Mouse (Mus musculus) heart, embryonic 15.5 days (tissue): Measurements from ENCODE around the gene Naaladl2. TPM values are rescaled to one million over a fixed set of nuclear protein-coding genes. Genes with fewer than 3 reads are reported as not detected.
"Not testable (repeated sequence)": the region's sequence is repeated elsewhere in the genome, so short reads cannot be mapped to it uniquely, and the experiment has no call there.

Source experiments
- ATAC-seq: fragments of 200-750 bp; cut with Nextera tagmentation; replicated peaks from 2 replicates; pipeline ENCODE4 v1.8.0; 2017; ENCODE audit warnings: low read depth, moderate TSS enrichment; ENCODE audit not compliant: insufficient number of reproducible peaks, insufficient read depth, low FRiP score
- H3K27ac ChIP-seq: fragments of 300-500 bp; sonication (generic); 2 replicates; pipeline ENCODE4 v1.5.1; 2015; ENCODE audit warnings: mild to moderate bottlenecking, inconsistent platforms
- H3K27me3 ChIP-seq: fragments of 300-500 bp; sonication (generic); 2 replicates; pipeline ENCODE4 v1.6.1; 2015; ENCODE audit warnings: inconsistent platforms
- H3K36me3 ChIP-seq: fragments of 300-500 bp; sonication (generic); 2 replicates; pipeline ENCODE4 v1.6.1; 2015; ENCODE audit warnings: mild to moderate bottlenecking, inconsistent platforms
- H3K4me1 ChIP-seq: fragments of 300-500 bp; sonication (generic); replicated peaks from 2 replicates; pipeline ENCODE4 v1.6.1; 2015; ENCODE audit warnings: inconsistent platforms
- H3K4me2 ChIP-seq: fragments of 300-500 bp; sonication (generic); 2 replicates; pipeline ENCODE4 v1.6.1; 2015; ENCODE audit warnings: inconsistent platforms, mild to moderate bottlenecking, moderate library complexity
- H3K4me3 ChIP-seq: fragments of 300-500 bp; sonication (generic); 2 replicates; pipeline ENCODE4 v1.5.1; 2015; ENCODE audit warnings: mild to moderate bottlenecking, inconsistent platforms
- H3K9ac ChIP-seq: fragments of 300-500 bp; sonication (generic); 2 replicates; pipeline ENCODE4 v1.6.1; 2015; ENCODE audit warnings: mild to moderate bottlenecking, inconsistent platforms
- H3K9me3 ChIP-seq: fragments of 300-500 bp; sonication (generic); replicated peaks from 2 replicates; pipeline ENCODE4 v1.6.1; 2016; ENCODE audit warnings: inconsistent platforms
- WGBS: fragments of 180-500 bp; shearing (Covaris S2); methylation state at CpG from one replicate; pipeline ENCODE4 v1.1.7; 2015; ENCODE audit warnings: mixed read lengths; 5-methylcytosine and 5-hydroxymethylcytosine counted together
- polyA plus RNA-seq: library from polyadenylated mRNA; unstranded; fragments of >200 nt; fragmentation: Nextera tagmentation; extraction: Ambion mirVana; gene quantifications from 2 replicates; pipeline ENCODE4 v1.2.1, GENCODE M21; 2015

Gene Naaladl2
- polyA plus RNA-seq, 1 experiment from 2014 or later, result 1.6 TPM

GRCm38 (mm10) chr3:25075785-25076184, 68.3 kb downstream of the Naaladl2 start:
- Histone ChIP-seq H3K27ac (no peak overlapping the region), H3K4me2 (no peak overlapping the region), H3K4me3 (no peak overlapping the region), H3K9ac (no peak overlapping the region), H3K27me3 (no peaks in the 10 kb centered on the region), H3K36me3 (no peaks in the 10 kb centered on the region), H3K4me1 (no peaks in the 10 kb centered on the region), H3K9me3 (no peaks in the 10 kb centered on the region)
- no peak for ATAC-seq
- WGBS, result 68% methylated on average over 1 of the region's 1 CpGs

GRCm38 (mm10) chr3:25074266-25074665, 69.8 kb downstream of the Naaladl2 start:
- Histone ChIP-seq H3K36me3 (no peaks in the 10 kb centered on the region), H3K27me3 (no peaks in the 10 kb centered on the region), H3K4me3 (no peak overlapping the region), H3K4me2 (no peak overlapping the region), H3K4me1 (no peaks in the 10 kb centered on the region), H3K9me3 (no peaks in the 10 kb centered on the region), H3K9ac (no peak overlapping the region), H3K27ac (no peak overlapping the region)
- WGBS, result 58% methylated on average over 4 of the region's 4 CpGs
- no peak for ATAC-seq

- Histone ChIP-seq H3K9me3 (no peaks in the 10 kb centered on the region), H3K4me1 (no peaks in the 10 kb centered on the region), H3K4me2 (no peak overlapping the region), H3K27ac (no peak overlapping the region), H3K4me3 (no peak overlapping the region), H3K27me3 (no peaks in the 10 kb centered on the region), H3K36me3 (no peaks in the 10 kb centered on the region), H3K9ac (no peak overlapping the region)
- ATAC-seq, result no peak
- 82% methylated on average over 6 of the region's 6 CpGs for WGBS
These were observed 70.2 kb downstream of the Naaladl2 start for GRCm38 (mm10) chr3:25073821-25074220.

GRCm38 (mm10) chr3:25063217-25063616, 80.8 kb downstream of the Naaladl2 start:
- H3K4me3 ChIP-seq, result no peak overlapping the region
- WGBS, result 79% methylated on average over 4 of the region's 4 CpGs
- H3K27ac ChIP-seq, result no peak overlapping the region
- no peak overlapping the region for H3K9ac ChIP-seq
- H3K9me3 ChIP-seq, result no peaks in the 10 kb centered on the region
- H3K4me1 ChIP-seq, result no peaks in the 10 kb centered on the region
- no peak overlapping the region for H3K4me2 ChIP-seq
- no peaks in the 10 kb centered on the region for H3K27me3 ChIP-seq
- no peak for ATAC-seq
- no peaks in the 10 kb centered on the region for H3K36me3 ChIP-seq

- Histone ChIP-seq H3K27me3 (no peaks in the 10 kb centered on the region), H3K36me3 (no peaks in the 10 kb centered on the region), H3K9me3 (no peaks in the 10 kb centered on the region), H3K4me2 (no peak overlapping the region), H3K9ac (no peak overlapping the region), H3K4me3 (no peak overlapping the region), H3K4me1 (no peaks in the 10 kb centered on the region), H3K27ac (no peak overlapping the region)
- no peak for ATAC-seq
- WGBS, result 30% methylated on average over 2 of the region's 2 CpGs
These were observed 91.1 kb downstream of the Naaladl2 start for GRCm38 (mm10) chr3:25052975-25053374.

- H3K27me3 ChIP-seq, result no peaks in the 10 kb centered on the region
- WGBS, result 32% methylated on average over 5 of the region's 5 CpGs
- 0 out of 2 replicates have a peak, but pooled peaks cover 2% of the 10 kb centered on the region for H3K4me1 ChIP-seq
- no peak overlapping the region for H3K4me2 ChIP-seq
- no peak overlapping the region for H3K9ac ChIP-seq
- no peaks in the 10 kb centered on the region for H3K36me3 ChIP-seq
- no peak for ATAC-seq
- no peak overlapping the region for H3K27ac ChIP-seq
- no peak overlapping the region for H3K4me3 ChIP-seq
- no peaks in the 10 kb centered on the region for H3K9me3 ChIP-seq
These were observed 124.1 kb downstream of the Naaladl2 start for GRCm38 (mm10) chr3:25019972-25020371.

GRCm38 (mm10) chr3:25010751-25011150, 133.3 kb downstream of the Naaladl2 start:
- H3K4me3 ChIP-seq, result no peak overlapping the region
- no peak overlapping the region for H3K4me2 ChIP-seq
- no peak overlapping the region for H3K27ac ChIP-seq
- no peak overlapping the region for H3K9ac ChIP-seq
- no peaks in the 10 kb centered on the region for H3K9me3 ChIP-seq
- no peaks in the 10 kb centered on the region for H3K36me3 ChIP-seq
- no peak for ATAC-seq
- H3K4me1 ChIP-seq, result no peaks in the 10 kb centered on the region
- H3K27me3 ChIP-seq, result no peaks in the 10 kb centered on the region
- 91% methylated on average over 1 of the region's 1 CpGs for WGBS

GRCm38 (mm10) chr3:25006802-25007201, 137.3 kb downstream of the Naaladl2 start:
- not testable (repeated sequence) for H3K36me3 ChIP-seq, H3K4me1 ChIP-seq, H3K4me2 ChIP-seq, H3K27ac ChIP-seq, H3K9me3 ChIP-seq, H3K9ac ChIP-seq, H3K27me3 ChIP-seq, ATAC-seq, H3K4me3 ChIP-seq
- WGBS, result 64% methylated on average over 2 of the region's 2 CpGs

- WGBS, result 58% methylated on average over 2 of the region's 2 CpGs
- no peaks in the 10 kb centered on the region for H3K9me3 ChIP-seq
- no peaks in the 10 kb centered on the region for H3K4me1 ChIP-seq
These were observed 151.5 kb downstream of the Naaladl2 start for GRCm38 (mm10) chr3:24992577-24992976.

GRCm38 (mm10) chr3:24992078-24992477, 152.0 kb downstream of the Naaladl2 start:
- H3K9me3 ChIP-seq, result no peaks in the 10 kb centered on the region
- no peak overlapping the region for H3K4me3 ChIP-seq
- H3K36me3 ChIP-seq, result no peaks in the 10 kb centered on the region
- 79% methylated on average over 3 of the region's 3 CpGs for WGBS
- no peak overlapping the region for H3K27ac ChIP-seq
- no peak overlapping the region for H3K9ac ChIP-seq
- H3K4me2 ChIP-seq, result no peak overlapping the region
- ATAC-seq, result no peak
- H3K27me3 ChIP-seq, result no peaks in the 10 kb centered on the region
- H3K4me1 ChIP-seq, result no peaks in the 10 kb centered on the region

More at GRCm38 (mm10) chr3:24992577-24992976, 151.5 kb downstream of the Naaladl2 start:
- no peaks in the 10 kb centered on the region for H3K36me3 ChIP-seq
- no peak overlapping the region for H3K4me3 ChIP-seq
- H3K4me2 ChIP-seq, result no peak overlapping the region
- no peak for ATAC-seq
- H3K27me3 ChIP-seq, result no peaks in the 10 kb centered on the region
- no peak overlapping the region for H3K9ac ChIP-seq
- no peak overlapping the region for H3K27ac ChIP-seq

GRCm38 (mm10) chr3:24982111-24982510, 161.9 kb downstream of the Naaladl2 start:
- no peaks in the 10 kb centered on the region for H3K4me1 ChIP-seq
- H3K36me3 ChIP-seq, result no peaks in the 10 kb centered on the region
- ATAC-seq, result no peak
- H3K4me3 ChIP-seq, result no peak overlapping the region
- no peak overlapping the region for H3K27ac ChIP-seq
- WGBS, result 43% methylated on average over 4 of the region's 4 CpGs
- no peak overlapping the region for H3K9ac ChIP-seq
- no peaks in the 10 kb centered on the region for H3K27me3 ChIP-seq
- no peaks in the 10 kb centered on the region for H3K9me3 ChIP-seq
- no peak overlapping the region for H3K4me2 ChIP-seq

- no peaks in the 10 kb centered on the region for H3K4me1 ChIP-seq
- no peak overlapping the region for H3K27ac ChIP-seq
- H3K4me2 ChIP-seq, result no peak overlapping the region
- no peak overlapping the region for H3K9ac ChIP-seq
- no peaks in the 10 kb centered on the region for H3K27me3 ChIP-seq
- no peak overlapping the region for H3K4me3 ChIP-seq
- WGBS, result 80% methylated on average over 2 of the region's 2 CpGs
- no peaks in the 10 kb centered on the region for H3K9me3 ChIP-seq
- H3K36me3 ChIP-seq, result no peaks in the 10 kb centered on the region
- ATAC-seq, result no peak
These were observed 201.9 kb downstream of the Naaladl2 start for GRCm38 (mm10) chr3:24942170-24942569.
